Mouse (Mus musculus) spleen, postnatal 0 days (tissue): ENCODE measurements around the gene Gm28102. TPM values are rescaled to one million over a fixed set of nuclear protein-coding genes. Genes with fewer than 3 reads are reported as not detected.

Experiments used
- polyA plus RNA-seq: library from polyadenylated mRNA; unstranded; fragments of >200 nt; fragmentation: Nextera tagmentation; extraction: Ambion mirVana; gene quantifications from 2 replicates; pipeline ENCODE4 v1.2.1, GENCODE M21; 2015

The Gm28102 gene
- not detected in 2 replicates for polyA plus RNA-seq

GRCm38 (mm10) chrY:88053015-88053414 lies at the start of gene Gm28102:
TSS of gene Gm28102 (plus strand) at chrY:88053315.

